ENCODE assay signal across 8 mouse cellular contexts in the genomic region with DNA sequence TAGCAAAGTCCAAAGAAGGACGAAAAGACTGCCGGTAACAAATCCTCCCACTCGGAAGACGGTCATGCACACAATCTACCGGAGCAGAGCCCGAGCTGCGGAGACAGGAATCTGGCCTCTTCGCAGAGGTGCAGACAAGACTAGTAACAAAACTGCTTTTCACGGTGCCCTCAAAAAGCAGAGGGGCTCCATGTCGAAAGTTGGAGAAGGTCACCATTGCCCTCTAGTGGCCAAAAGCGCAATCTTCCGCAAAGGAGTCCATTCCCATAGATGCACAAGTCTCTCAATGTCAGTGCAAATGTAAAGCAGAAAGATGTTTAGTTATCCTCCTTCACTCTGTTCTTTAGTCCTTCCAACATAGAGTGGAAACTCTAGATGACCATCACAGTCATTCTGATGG. TPM values are rescaled to one million over a fixed set of nuclear protein-coding genes. Genes with fewer than 3 reads are reported as not detected.
DNase-seq lines count a peak whose midpoint lies in the region; ATAC-seq and TF ChIP-seq lines count a peak whose summit lies in the region.

No protein-coding gene starts in this region.

- WGBS in forebrain, postnatal 0 days, result under 1% methylated on average over 12 of the region's 12 CpGs
- WGBS in hindbrain, embryonic 10.5 days, result 1% methylated on average over 12 of the region's 12 CpGs

- no peaks in the 10 kb centered on the region for H3K36me3 ChIP-seq in forebrain, postnatal 0 days (ENCODE audit: insufficient read depth)
- H3K36me3 ChIP-seq in hindbrain, embryonic 10.5 days, result peaks cover 23% of the 10 kb centered on the region

- peak; percentile 73 for DNase-seq in Muller cell, postnatal 12 days (ENCODE audit: inconsistent ontology term)
- peak; percentile 48 to 52 for DNase-seq in cerebellum, adult 18-20 months
- DNase-seq in forebrain, postnatal 0 days, result peak; percentile 95
- peak; percentile 88 for DNase-seq in hindbrain, embryonic 10.5 days (ENCODE audit: low spot score)
- DNase-seq in layer of hippocampus, postnatal 10 days (ENCODE audit: low spot score in 2 of 2), result peak; percentile 89
- peak; percentile 83 for DNase-seq in lung, postnatal 10 days
- peak; percentile 94 for DNase-seq in retina, embryonic 14.5 days (ENCODE audit: low spot score)
- no peak for DNase-seq in spleen, postnatal 14 days (ENCODE audit: low spot score in 2 of 2)

- H3K9ac ChIP-seq in forebrain, postnatal 0 days, result peak overlapping the region; percentile 49

- H3K9me3 ChIP-seq in forebrain, postnatal 0 days (ENCODE audit: low read length), result no peaks in the 10 kb centered on the region
- H3K9me3 ChIP-seq in hindbrain, embryonic 10.5 days, result no peaks in the 10 kb centered on the region

- 0 out of 2 replicates have a peak, but pooled peaks cover 9% of the 10 kb centered on the region for H3K4me1 ChIP-seq in forebrain, postnatal 0 days (ENCODE audit: insufficient read depth)
- H3K4me1 ChIP-seq in hindbrain, embryonic 10.5 days (replicated peaks), result peaks cover 33% of the 10 kb centered on the region

- H3K27ac ChIP-seq in forebrain, postnatal 0 days (ENCODE audit: low read depth, low read length), result peak overlapping the region; percentile 69
- H3K27ac ChIP-seq in hindbrain, embryonic 10.5 days, result peak overlapping the region; percentile 77; the same call in 1 of the 2 replicates

- TF ChIP-seq CTCF in forebrain, postnatal 0 days (IDR thresholded peaks at IDR 0.05; ENCODE audit: low read depth), result peak; percentile 98

- ATAC-seq in forebrain, postnatal 0 days, result peak; percentile 14; the same call in 1 of the 2 replicates

- H3K27me3 ChIP-seq in forebrain, postnatal 0 days (ENCODE audit: insufficient read depth, low read length), result no peaks in the 10 kb centered on the region
- H3K27me3 ChIP-seq in hindbrain, embryonic 10.5 days (ENCODE audit: insufficient read depth, poor library complexity, severe bottlenecking), result peaks cover 9% of the 10 kb centered on the region; the same call in 1 of the 2 replicates

- peak overlapping the region; percentile 47 for H3K4me3 ChIP-seq in forebrain, postnatal 0 days (ENCODE audit: low read depth, low read length)
- H3K4me3 ChIP-seq in hindbrain, embryonic 10.5 days, result peak overlapping the region; percentile 50

- H3K4me2 ChIP-seq in forebrain, postnatal 0 days (ENCODE audit: low read depth), result peak overlapping the region; percentile 62

RNA-seq across cellular contexts. Expression of a gene that starts 4.5 kb away (rescaled TPM):
- total RNA-seq in forebrain, postnatal 0 days (2014; rRNA removed), result 62.4 and 69.0 TPM in 2 replicates
- polyA plus RNA-seq in forebrain, postnatal 0 days (2015; fragmentation: Nextera tagmentation; extraction: Ambion mirVana), result 18.1 and 25.8 TPM in 2 replicates
- 67.4 and 68.2 TPM in 2 replicates for polyA plus RNA-seq in hindbrain, embryonic 10.5 days (2016; fragmentation: Nextera tagmentation; extraction: Ambion mirVana)
- 100 to 1,000 TPM; 107 to 112 TPM for total RNA-seq in layer of hippocampus, postnatal 10 days (2021)

Comparison
In these comparisons a context has a peak if more than half of its experiments do, and no peak if none do; other contexts are left out.
1. DNase-seq: peak in Muller cell, postnatal 12 days (single experiment), cerebellum, adult 18-20 months (2 of 2), forebrain, postnatal 0 days (single experiment), hindbrain, embryonic 10.5 days (single experiment), layer of hippocampus, postnatal 10 days (2 of 2), lung, postnatal 10 days (single experiment) and retina, embryonic 14.5 days (single experiment); none in spleen, postnatal 14 days (0 of 2).